Mouse (Mus musculus) myocyte (in vitro differentiated cells): ENCODE data around the gene Frmd4a. TPM values are rescaled to one million over a fixed set of nuclear protein-coding genes. Genes with fewer than 3 reads are reported as not detected.

Source experiments
- H3K27me3 ChIP-seq: one replicate; pipeline ENCODE4 v1.6.1; 2011; ENCODE audit not compliant: control insufficient read depth, insufficient read depth, insufficient read length
- H3K36me3 ChIP-seq: one replicate; pipeline ENCODE4 v1.6.1; 2011; ENCODE audit not compliant: control insufficient read depth, insufficient read depth
- H3K4me2 ChIP-seq: one replicate; pipeline ENCODE4 v1.6.1; 2011; ENCODE audit warnings: low read depth, control low read depth
- H3K4me3 ChIP-seq: one replicate; pipeline ENCODE4 v1.5.1; 2011; ENCODE audit warnings: mild to moderate bottlenecking, control low read depth, moderate library complexity
- H3K79me2 ChIP-seq: one replicate; pipeline ENCODE4 v1.6.1; 2011; ENCODE audit not compliant: control insufficient read depth, insufficient read depth
- H3ac ChIP-seq: one replicate; pipeline ENCODE4 v1.6.1; 2011; ENCODE audit not compliant: control insufficient read depth, insufficient read length
- CEBPB ChIP-seq: IDR thresholded peaks from 2 replicates; pipeline ENCODE4 v1.6.1; 2011; ENCODE audit warnings: mild to moderate bottlenecking, moderate library complexity; ENCODE audit not compliant: poor library complexity, insufficient read depth, severe bottlenecking
- E2F4 ChIP-seq: IDR thresholded peaks from one replicate; pipeline ENCODE4 v1.6.1; 2011; ENCODE audit warnings: mild to moderate bottlenecking, control low read depth, moderate library complexity; ENCODE audit not compliant: insufficient read depth
- MAX ChIP-seq: IDR thresholded peaks from one replicate; pipeline ENCODE4 v1.6.1; 2011; ENCODE audit warnings: low read depth, mild to moderate bottlenecking, control low read depth
- MYOD1 ChIP-seq, 3 experiments: IDR thresholded peaks; one replicate each; pipeline ENCODE4 v1.6.1; 2011; ENCODE audit warnings: control low read depth in 2 of 3, low read depth in 2 of 3, mild to moderate bottlenecking in 2 of 3, moderate library complexity in 1 of 3; ENCODE audit not compliant: insufficient read length in 2 of 3, control insufficient read depth in 1 of 3
- MYOG ChIP-seq, 3 experiments: IDR thresholded peaks; one replicate each; pipeline ENCODE4 v1.6.1; 2011; ENCODE audit warnings: control low read depth in 2 of 3, low read depth in 2 of 3, mild to moderate bottlenecking in 2 of 3; ENCODE audit not compliant: insufficient read length in 2 of 3, control insufficient read depth in 1 of 3, insufficient read depth in 1 of 3
- POLR2A ChIP-seq: IDR thresholded peaks from one replicate; pipeline ENCODE4 v1.6.1; 2011; ENCODE audit warnings: low read depth, mild to moderate bottlenecking, control low read depth, moderate library complexity; ENCODE audit not compliant: insufficient read length
- POLR2AphosphoS2 ChIP-seq: IDR thresholded peaks from one replicate; pipeline ENCODE4 v1.6.1; 2011; ENCODE audit warnings: low read depth, control low read depth; ENCODE audit not compliant: insufficient read length
- REST ChIP-seq: IDR thresholded peaks from one replicate; pipeline ENCODE4 v1.6.1; 2011; ENCODE audit warnings: mild to moderate bottlenecking, control low read depth, moderate library complexity; ENCODE audit not compliant: insufficient read depth, insufficient read length
- SRF ChIP-seq: IDR thresholded peaks from one replicate; pipeline ENCODE4 v1.6.1; 2011; ENCODE audit warnings: low read depth; ENCODE audit not compliant: control insufficient read depth, insufficient read length
- TCF12 ChIP-seq: IDR thresholded peaks from one replicate; pipeline ENCODE4 v1.6.1; 2011; ENCODE audit warnings: mild to moderate bottlenecking, control low read depth; ENCODE audit not compliant: poor library complexity, insufficient read depth, severe bottlenecking
- TCF3 ChIP-seq: IDR thresholded peaks from one replicate; pipeline ENCODE4 v1.6.1; 2011; ENCODE audit warnings: low read depth, control low read depth; ENCODE audit not compliant: insufficient read length
- USF1 ChIP-seq: IDR thresholded peaks from one replicate; pipeline ENCODE4 v1.6.1; 2011; ENCODE audit warnings: low read depth, mild to moderate bottlenecking, control low read depth, moderate library complexity
- polyA plus RNA-seq: library from polyadenylated mRNA; unstranded; fragments of >200 nt; fragmentation: generic; extraction: Trizol; gene quantifications from one replicate; pipeline ENCODE4 v1.2.1, GENCODE M21; 2012; ENCODE audit warnings: missing spikeins

Frmd4a gene
- polyA plus RNA-seq, 1 experiment = 24.7 TPM

DNA sequence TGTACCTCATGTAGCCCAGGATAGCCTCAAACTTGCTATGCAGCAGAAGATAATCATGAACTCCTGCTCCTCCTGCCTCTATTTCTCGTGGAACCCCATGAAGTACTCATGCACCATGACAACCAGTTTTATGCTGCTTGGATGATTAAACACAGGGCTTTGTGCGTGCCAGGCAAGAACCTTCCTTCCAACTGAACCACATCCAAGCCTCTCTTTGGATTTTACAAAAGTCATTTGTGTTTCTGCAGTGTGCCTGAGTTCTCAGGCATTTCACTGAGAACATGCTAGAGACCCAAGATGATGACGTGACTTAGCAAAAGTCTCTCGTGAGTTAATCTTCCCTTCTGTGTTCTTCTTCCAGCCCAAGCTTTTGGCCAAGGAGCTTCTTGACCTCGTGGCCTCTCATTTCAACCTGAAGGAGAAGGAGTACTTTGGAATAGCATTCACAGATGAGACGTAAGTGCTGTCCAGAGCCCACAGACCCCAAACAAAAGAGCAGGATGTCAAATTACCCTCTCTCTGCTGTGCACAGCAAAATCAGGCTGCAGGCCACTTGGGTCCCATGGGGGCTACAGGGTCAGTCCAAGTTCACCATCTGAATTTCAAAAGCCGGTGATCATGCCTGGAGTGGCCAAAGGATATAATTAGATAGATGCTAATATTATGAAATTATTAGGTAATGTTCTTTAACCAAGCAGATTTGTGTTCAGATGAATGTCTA lies 455.4 kb downstream of the Frmd4a start:
- Histone ChIP-seq H3ac (no peak overlapping the region), H3K4me3 (no peak overlapping the region), H3K27me3 (no peaks in the 10 kb centered on the region), H3K4me2 (no peak overlapping the region), H3K36me3 (no peaks in the 10 kb centered on the region), H3K79me2 (peaks cover 36% of the 10 kb centered on the region)
- TF ChIP-seq MYOD1 (IDR thresholded peaks at IDR 0.05; ENCODE audit: control insufficient read depth in 1 of 3, insufficient read length in 2 of 3, low read depth in 2 of 3) (no peak), USF1 (no peak), E2F4 (no peak), POLR2A (no peak), POLR2AphosphoS2 (no peak), SRF (no peak), MAX (no peak), REST (no peak), CEBPB (no peak), TCF12 (no peak), MYOG (IDR thresholded peaks at IDR 0.05; ENCODE audit: control insufficient read depth in 1 of 3, insufficient read depth in 1 of 3, insufficient read length in 2 of 3, low read depth in 2 of 3) (no peak), TCF3 (no peak)

DNA sequence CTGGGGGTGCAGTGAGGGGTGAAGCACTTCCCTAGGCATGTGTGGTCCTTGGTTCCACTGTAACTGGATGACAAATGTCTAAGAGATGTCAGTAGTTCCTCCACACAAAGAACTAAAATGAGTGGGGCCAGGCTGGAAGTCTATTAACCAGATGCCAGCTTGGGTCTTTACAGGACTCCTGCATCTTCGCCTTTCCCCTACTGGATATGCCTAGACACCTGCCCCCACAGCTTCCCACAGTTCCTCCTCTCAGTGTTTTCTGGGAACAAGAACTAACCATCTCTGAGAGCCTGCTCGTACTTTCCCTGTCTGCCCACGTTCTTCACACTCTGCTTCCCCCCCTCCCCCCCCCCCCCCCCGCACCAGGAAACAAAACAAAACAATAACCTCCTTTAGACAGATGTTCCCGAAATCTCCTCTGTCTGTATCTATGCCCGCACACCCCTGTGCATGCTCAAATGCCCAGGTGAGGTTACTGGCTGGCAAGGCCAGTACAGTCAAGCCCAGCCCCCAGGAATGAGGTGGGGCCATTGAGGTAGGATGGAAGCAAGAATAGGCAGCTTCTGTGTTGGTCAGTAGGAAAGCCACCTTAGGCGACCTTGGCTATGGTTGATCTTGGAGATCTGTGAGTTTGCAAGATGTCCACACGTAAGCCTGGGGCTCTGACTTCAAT lies 456.5 kb downstream of the Frmd4a start:
- Histone ChIP-seq H3K4me3 (no peak overlapping the region), H3K4me2 (no peak overlapping the region), H3K79me2 (peaks cover 25% of the 10 kb centered on the region), H3ac (no peak overlapping the region), H3K36me3 (no peaks in the 10 kb centered on the region), H3K27me3 (no peaks in the 10 kb centered on the region)
- no peak for TF ChIP-seq MYOD1 (IDR thresholded peaks at IDR 0.05; ENCODE audit: control insufficient read depth in 1 of 3, insufficient read length in 2 of 3, low read depth in 2 of 3)
- no peak for TF ChIP-seq SRF

DNA sequence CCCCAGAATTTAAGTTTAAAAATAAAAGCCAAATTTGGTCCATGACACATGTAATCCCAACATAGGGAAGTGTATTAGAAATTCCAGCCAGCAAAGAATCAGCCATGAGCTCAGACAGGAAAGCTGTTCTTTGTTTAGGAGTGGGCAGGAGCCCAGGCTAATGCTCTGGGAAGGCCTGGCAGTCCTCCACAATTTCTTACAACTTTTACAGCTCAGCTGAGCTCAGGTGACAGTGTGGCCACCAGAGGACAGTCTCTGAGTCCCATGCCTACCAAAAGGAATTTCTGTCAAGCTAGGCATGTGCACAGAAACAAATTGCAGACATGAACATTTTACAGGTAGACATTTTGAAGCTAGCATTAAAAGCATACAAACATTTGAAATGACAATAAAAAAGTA lies 457.0 kb downstream of the Frmd4a start:
- no peak overlapping the region for H3K4me3 ChIP-seq
- H3K27me3 ChIP-seq = no peaks in the 10 kb centered on the region
- peaks cover 22% of the 10 kb centered on the region for H3K79me2 ChIP-seq
- H3K36me3 ChIP-seq = no peaks in the 10 kb centered on the region
- no peak overlapping the region for H3K4me2 ChIP-seq
- TF ChIP-seq MYOG (IDR thresholded peaks at IDR 0.05; ENCODE audit: control insufficient read depth in 1 of 3, insufficient read depth in 1 of 3, insufficient read length in 2 of 3, low read depth in 2 of 3) (no peak), POLR2A (no peak), E2F4 (no peak), SRF (no peak), TCF12 (no peak)
- no peak overlapping the region for H3ac ChIP-seq

DNA sequence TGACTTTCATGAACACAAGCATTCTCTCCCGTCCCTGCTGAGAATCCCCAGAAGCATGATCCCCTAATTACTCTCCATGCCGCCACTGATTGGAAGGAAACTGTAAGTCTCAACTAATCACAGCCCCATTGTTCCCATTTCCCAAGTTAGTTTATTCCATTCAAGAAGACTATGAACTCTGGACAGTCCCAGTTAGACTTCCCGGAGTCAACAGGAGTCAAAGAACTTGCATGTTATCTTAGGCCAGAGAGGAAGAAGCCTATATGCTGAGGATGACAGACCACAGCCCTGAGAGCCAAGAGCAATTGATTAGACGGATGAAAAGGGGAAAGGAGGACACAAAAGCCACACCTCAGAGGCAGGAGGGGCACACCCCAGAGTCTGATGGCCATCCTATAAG lies 458.5 kb downstream of the Frmd4a start:
- Histone ChIP-seq H3K27me3 (no peaks in the 10 kb centered on the region), H3ac (no peak overlapping the region), H3K4me2 (no peak overlapping the region), H3K4me3 (no peak overlapping the region), H3K36me3 (no peaks in the 10 kb centered on the region), H3K79me2 (peaks cover 14% of the 10 kb centered on the region)
- TF ChIP-seq MAX (no peak), POLR2A (no peak), MYOG (IDR thresholded peaks at IDR 0.05; ENCODE audit: control insufficient read depth in 1 of 3, insufficient read depth in 1 of 3, insufficient read length in 2 of 3, low read depth in 2 of 3) (no peak), POLR2AphosphoS2 (no peak), REST (no peak), E2F4 (no peak), SRF (no peak), CEBPB (no peak), TCF12 (no peak), USF1 (no peak), MYOD1 (IDR thresholded peaks at IDR 0.05; ENCODE audit: control insufficient read depth in 1 of 3, insufficient read length in 2 of 3, low read depth in 2 of 3) (no peak), TCF3 (no peak)

DNA sequence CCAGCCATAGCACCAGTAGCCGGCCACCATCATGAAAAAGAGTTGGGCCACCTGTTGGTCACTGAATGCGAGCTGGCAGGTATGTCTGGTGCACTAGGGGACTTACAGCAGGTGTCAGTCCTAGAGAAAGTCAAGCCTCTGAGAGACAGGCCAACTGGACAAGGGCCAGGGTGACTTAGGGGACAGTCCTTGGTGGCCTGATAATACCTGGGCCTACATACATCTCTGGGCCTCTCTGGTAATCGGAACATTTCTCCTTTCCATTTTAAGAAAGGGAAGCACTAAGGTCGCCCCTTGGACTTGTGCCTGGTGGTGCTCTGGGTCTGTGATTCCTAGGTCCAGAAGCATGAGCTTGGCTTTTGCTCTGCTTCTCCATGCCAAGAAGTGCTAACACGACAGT lies 459.1 kb downstream of the Frmd4a start:
- no peaks in the 10 kb centered on the region for H3K27me3 ChIP-seq
- TF ChIP-seq E2F4 = no peak
- H3K79me2 ChIP-seq = peaks cover 11% of the 10 kb centered on the region
- no peak overlapping the region for H3K4me3 ChIP-seq
- H3ac ChIP-seq = no peak overlapping the region
- H3K4me2 ChIP-seq = peak overlapping the region; percentile 4
- H3K36me3 ChIP-seq = no peaks in the 10 kb centered on the region
